Mouse (Mus musculus) ES-CJ7 (cell line): ENCODE measurements around the gene Cfap45.

Experiments used
- DNase-seq: peaks from one replicate; pipeline ENCODE4 v3.0.0; 2011; ENCODE audit warnings: low read depth, low spot score

The Cfap45 gene

GRCm38 (mm10) chr1:172515396-172515795, 5.2 kb upstream of the Cfap45 start:
- DNase-seq, result peak; percentile 78

- peak; percentile 72 for DNase-seq
Measured at GRCm38 (mm10) chr1:172518013-172518412, 2.6 kb upstream of the Cfap45 start.

- peak; percentile 38 for DNase-seq
Measured at GRCm38 (mm10) chr1:172519644-172520043, 957 bp upstream of the Cfap45 start.

GRCm38 (mm10) chr1:172522524-172522923, 1.9 kb downstream of the Cfap45 start:
- DNase-seq, result no peak

GRCm38 (mm10) chr1:172523699-172524101, 3.1 kb downstream of the Cfap45 start:
- no peak for DNase-seq

- peak; percentile 82 for DNase-seq
Measured at GRCm38 (mm10) chr1:172525027-172525764, 4.6 kb downstream of the Cfap45 start.

- no peak for DNase-seq
Measured at GRCm38 (mm10) chr1:172525971-172526370, 5.4 kb downstream of the Cfap45 start.

GRCm38 (mm10) chr1:172526380-172527081, 5.9 kb downstream of the Cfap45 start:
- DNase-seq, result no peak

GRCm38 (mm10) chr1:172527431-172527830, 6.8 kb downstream of the Cfap45 start:
- no peak for DNase-seq

- peak; percentile 90 for DNase-seq
Measured at GRCm38 (mm10) chr1:172528701-172529100, 8.1 kb downstream of the Cfap45 start.

- no peak for DNase-seq
Measured at GRCm38 (mm10) chr1:172530544-172531220, 10.1 kb downstream of the Cfap45 start.

GRCm38 (mm10) chr1:172532551-172532950, 11.9 kb downstream of the Cfap45 start:
- DNase-seq, result peak; percentile 82

GRCm38 (mm10) chr1:172535116-172535515, 14.5 kb downstream of the Cfap45 start:
- no peak for DNase-seq

GRCm38 (mm10) chr1:172539827-172540226, 19.2 kb downstream of the Cfap45 start:
- no peak for DNase-seq

- no peak for DNase-seq
Measured at GRCm38 (mm10) chr1:172540283-172540820, 19.8 kb downstream of the Cfap45 start.

- DNase-seq, result no peak
Measured at GRCm38 (mm10) chr1:172546062-172546461, 25.5 kb downstream of the Cfap45 start.

- no peak for DNase-seq
Measured at GRCm38 (mm10) chr1:172548501-172548900, 27.9 kb downstream of the Cfap45 start.

GRCm38 (mm10) chr1:172549314-172549713, 28.7 kb downstream of the Cfap45 start:
- no peak for DNase-seq

GRCm38 (mm10) chr1:172549717-172550116, 29.1 kb downstream of the Cfap45 start:
- no peak for DNase-seq

GRCm38 (mm10) chr1:172550551-172550951, 29.9 kb downstream of the Cfap45 start:
- peak; percentile 86 for DNase-seq

GRCm38 (mm10) chr1:172551009-172551408, 30.4 kb downstream of the Cfap45 start:
- DNase-seq, result no peak

- no peak for DNase-seq
Measured at GRCm38 (mm10) chr1:172552623-172553022, 32.0 kb downstream of the Cfap45 start.
